Mouse (Mus musculus): Measurements from ENCODE around the gene Slc25a45. TPM values are rescaled to one million over a fixed set of nuclear protein-coding genes. Genes with fewer than 3 reads are reported as not detected.

Gene Slc25a45
- polyA plus RNA-seq, 1 experiment: 0.48 TPM

GRCm38 (mm10) chr19:5913007-5913719 lies 35.6 kb downstream of the Slc25a45 start, which contains the start of gene Dpf2:
Dpf2 (minus strand) TSS chr19:5913010.
- no peaks in the 10 kb centered on the region for H3K9me3 ChIP-seq (replicated peaks; ENCODE audit: control insufficient read depth, insufficient read depth, low read length, poor library complexity, severe bottlenecking)
- H3K9ac ChIP-seq (ENCODE audit: low read depth, poor library complexity, severe bottlenecking): peak within 1 kb of the TSS; percentile 90
- peak within 1 kb of the TSS; percentile 82 for H3K4me3 ChIP-seq (ENCODE audit: low read depth, low read length)
- H3K27ac ChIP-seq (ENCODE audit: insufficient read depth, low read length): peak within 1 kb of the TSS; percentile 24; the same call in 1 of the 2 replicates
- TF ChIP-seq EP300 (IDR thresholded peaks at IDR 0.05; ENCODE audit: insufficient read depth, low read depth, low read length) (no peak), CTCF (IDR thresholded peaks at IDR 0.05; ENCODE audit: low read depth, low read length) (no peak), POLR2A (IDR thresholded peaks at IDR 0.05; ENCODE audit: insufficient read depth, low read length) (no peak)
- 0 out of 2 replicates have a peak, but pooled peaks cover 2% of the 10 kb centered on the region for H3K36me3 ChIP-seq (ENCODE audit: control insufficient read depth, insufficient read depth, low read length, poor library complexity, severe bottlenecking)
- peaks cover 2% of the 10 kb centered on the region for H3K4me1 ChIP-seq (ENCODE audit: control insufficient read depth, insufficient read depth, low read length)
- no peaks in the 10 kb centered on the region for H3K27me3 ChIP-seq (ENCODE audit: control insufficient read depth, insufficient read depth, low read length, poor library complexity, severe bottlenecking)

DNA sequence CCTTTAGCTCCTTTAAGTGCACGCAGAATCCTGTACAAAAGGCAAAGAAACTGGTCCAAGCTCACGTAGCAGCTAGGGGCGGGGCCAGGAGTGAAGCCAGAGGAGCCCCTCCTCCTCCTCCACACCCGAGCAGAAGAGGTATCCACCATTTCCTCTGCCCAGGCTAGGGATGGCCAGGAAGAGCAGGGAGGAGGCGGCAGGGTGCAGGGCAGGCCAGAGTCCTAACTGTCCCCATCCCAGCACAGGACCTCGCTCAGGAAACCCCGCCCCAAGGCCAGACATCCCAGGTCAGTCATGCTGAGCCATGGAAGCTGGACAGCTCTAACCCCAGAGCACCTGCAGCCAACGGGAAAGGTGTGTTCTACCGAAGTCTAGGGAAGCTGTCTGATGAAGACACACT lies 44.1 kb downstream of the Slc25a45 start:
- peak overlapping the region; percentile 13 for H3K4me3 ChIP-seq (ENCODE audit: low read depth, low read length)
- H3K27me3 ChIP-seq (ENCODE audit: control insufficient read depth, insufficient read depth, low read length, poor library complexity, severe bottlenecking): no peaks in the 10 kb centered on the region
- no peak overlapping the region for H3K27ac ChIP-seq (ENCODE audit: insufficient read depth, low read length)
- H3K9ac ChIP-seq (ENCODE audit: low read depth, poor library complexity, severe bottlenecking): no peak overlapping the region
- H3K4me1 ChIP-seq (ENCODE audit: control insufficient read depth, insufficient read depth, low read length): peaks cover 2% of the 10 kb centered on the region
- no peaks in the 10 kb centered on the region for H3K36me3 ChIP-seq (ENCODE audit: control insufficient read depth, insufficient read depth, low read length, poor library complexity, severe bottlenecking)
- TF ChIP-seq CTCF (IDR thresholded peaks at IDR 0.05; ENCODE audit: low read depth, low read length) (no peak), POLR2A (IDR thresholded peaks at IDR 0.05; ENCODE audit: insufficient read depth, low read length) (no peak), EP300 (IDR thresholded peaks at IDR 0.05; ENCODE audit: insufficient read depth, low read depth, low read length) (no peak)
- H3K9me3 ChIP-seq (replicated peaks; ENCODE audit: control insufficient read depth, insufficient read depth, low read length, poor library complexity, severe bottlenecking): no peaks in the 10 kb centered on the region

GRCm38 (mm10) chr19:5922119-5922942 lies 44.7 kb downstream of the Slc25a45 start:
- Histone ChIP-seq H3K27me3 (ENCODE audit: control insufficient read depth, insufficient read depth, low read length, poor library complexity, severe bottlenecking) (no peaks in the 10 kb centered on the region), H3K9me3 (replicated peaks; ENCODE audit: control insufficient read depth, insufficient read depth, low read length, poor library complexity, severe bottlenecking) (no peaks in the 10 kb centered on the region), H3K27ac (ENCODE audit: insufficient read depth, low read length) (no peak overlapping the region), H3K9ac (ENCODE audit: low read depth, poor library complexity, severe bottlenecking) (no peak overlapping the region), H3K4me3 (ENCODE audit: low read depth, low read length) (peak overlapping the region; percentile 13), H3K4me1 (ENCODE audit: control insufficient read depth, insufficient read depth, low read length) (peaks cover 2% of the 10 kb centered on the region), H3K36me3 (ENCODE audit: control insufficient read depth, insufficient read depth, low read length, poor library complexity, severe bottlenecking) (no peaks in the 10 kb centered on the region)
- TF ChIP-seq CTCF (IDR thresholded peaks at IDR 0.05; ENCODE audit: low read depth, low read length) (no peak), EP300 (IDR thresholded peaks at IDR 0.05; ENCODE audit: insufficient read depth, low read depth, low read length) (no peak), POLR2A (IDR thresholded peaks at IDR 0.05; ENCODE audit: insufficient read depth, low read length) (no peak)

DNA sequence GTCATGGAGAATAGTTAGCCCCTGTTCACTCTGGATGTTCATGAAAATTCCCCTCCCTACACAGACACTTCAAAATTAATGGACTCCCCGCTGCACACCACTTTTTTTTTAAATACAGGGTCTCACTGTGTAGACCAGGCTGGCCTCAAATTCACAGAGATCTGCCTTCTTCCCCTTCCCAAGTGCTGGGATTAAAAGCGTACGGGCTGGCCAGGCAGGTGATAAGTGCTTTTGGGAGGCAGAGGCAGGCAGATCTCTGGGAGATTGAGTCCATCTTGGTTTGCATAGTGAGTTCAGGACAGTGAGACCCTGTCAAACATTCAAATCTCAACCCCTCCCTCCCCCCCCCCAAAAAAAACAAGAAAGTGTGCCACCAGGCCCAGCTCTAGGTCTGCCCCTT lies 45.4 kb downstream of the Slc25a45 start:
- TF ChIP-seq EP300 (IDR thresholded peaks at IDR 0.05; ENCODE audit: insufficient read depth, low read depth, low read length) (no peak), CTCF (IDR thresholded peaks at IDR 0.05; ENCODE audit: low read depth, low read length) (no peak), POLR2A (IDR thresholded peaks at IDR 0.05; ENCODE audit: insufficient read depth, low read length) (no peak)
- H3K36me3 ChIP-seq (ENCODE audit: control insufficient read depth, insufficient read depth, low read length, poor library complexity, severe bottlenecking): no peaks in the 10 kb centered on the region
- H3K9me3 ChIP-seq (replicated peaks; ENCODE audit: control insufficient read depth, insufficient read depth, low read length, poor library complexity, severe bottlenecking): no peaks in the 10 kb centered on the region
- no peak overlapping the region for H3K4me3 ChIP-seq (ENCODE audit: low read depth, low read length)
- peaks cover 2% of the 10 kb centered on the region for H3K4me1 ChIP-seq (ENCODE audit: control insufficient read depth, insufficient read depth, low read length)
- no peaks in the 10 kb centered on the region for H3K27me3 ChIP-seq (ENCODE audit: control insufficient read depth, insufficient read depth, low read length, poor library complexity, severe bottlenecking)
- no peak overlapping the region for H3K9ac ChIP-seq (ENCODE audit: low read depth, poor library complexity, severe bottlenecking)
- H3K27ac ChIP-seq (ENCODE audit: insufficient read depth, low read length): no peak overlapping the region

- no peaks in the 10 kb centered on the region for H3K27me3 ChIP-seq (ENCODE audit: control insufficient read depth, insufficient read depth, low read length, poor library complexity, severe bottlenecking)
- peak overlapping the region; percentile 69 for H3K4me3 ChIP-seq (ENCODE audit: low read depth, low read length)
- peaks cover 2% of the 10 kb centered on the region for H3K4me1 ChIP-seq (ENCODE audit: control insufficient read depth, insufficient read depth, low read length)
- no peaks in the 10 kb centered on the region for H3K9me3 ChIP-seq (replicated peaks; ENCODE audit: control insufficient read depth, insufficient read depth, low read length, poor library complexity, severe bottlenecking)
- H3K36me3 ChIP-seq (ENCODE audit: control insufficient read depth, insufficient read depth, low read length, poor library complexity, severe bottlenecking): no peaks in the 10 kb centered on the region
- no peak overlapping the region for H3K27ac ChIP-seq (ENCODE audit: insufficient read depth, low read length)
- 0 out of 2 replicates have a peak overlapping the region, but pooled peaks have one; percentile 5 for H3K9ac ChIP-seq (ENCODE audit: low read depth, poor library complexity, severe bottlenecking)
- TF ChIP-seq EP300 (IDR thresholded peaks at IDR 0.05; ENCODE audit: insufficient read depth, low read depth, low read length) (no peak), POLR2A (IDR thresholded peaks at IDR 0.05; ENCODE audit: insufficient read depth, low read length) (no peak), CTCF (IDR thresholded peaks at IDR 0.05; ENCODE audit: low read depth, low read length) (peak; percentile 82)
These were observed 46.5 kb downstream of the Slc25a45 start for GRCm38 (mm10) chr19:5923990-5924712.
